Mouse (Mus musculus) testis, postnatal 10 days (tissue): ENCODE measurements around the gene Cpa1.

ENCODE experiments used
- DNase-seq: peaks from one replicate; pipeline ENCODE4 v3.0.0; 2021; ENCODE audit warnings: low spot score

Cpa1 gene

DNA sequence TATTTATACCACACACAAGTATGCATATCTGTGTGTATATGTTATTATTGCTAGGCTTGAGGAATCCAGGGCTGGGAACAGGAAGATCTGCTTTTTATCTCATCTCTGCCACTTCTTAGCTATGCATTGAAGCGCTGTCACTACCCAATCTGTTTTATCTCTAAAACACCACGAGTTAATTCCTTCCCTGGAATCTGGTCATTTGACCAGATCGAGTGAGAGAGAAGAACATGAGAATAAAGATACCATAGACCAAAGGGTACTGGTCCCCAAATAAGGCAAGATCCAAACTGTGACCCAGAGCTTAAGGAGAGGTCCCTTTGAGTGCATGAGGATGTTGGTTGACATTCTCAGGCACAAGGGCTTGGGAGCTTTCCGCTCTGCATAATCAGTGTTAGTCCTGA is 17.0 kb upstream of the Cpa1 start:
- DNase-seq = no peak

- no peak for DNase-seq
These were observed 14.3 kb upstream of the Cpa1 start for GRCm38 (mm10) chr6:30624763-30625162.

GRCm38 (mm10) chr6:30628152-30628551 is 10.9 kb upstream of the Cpa1 start:
- DNase-seq = no peak

GRCm38 (mm10) chr6:30629989-30630388 is 9.0 kb upstream of the Cpa1 start:
- DNase-seq = no peak

DNA sequence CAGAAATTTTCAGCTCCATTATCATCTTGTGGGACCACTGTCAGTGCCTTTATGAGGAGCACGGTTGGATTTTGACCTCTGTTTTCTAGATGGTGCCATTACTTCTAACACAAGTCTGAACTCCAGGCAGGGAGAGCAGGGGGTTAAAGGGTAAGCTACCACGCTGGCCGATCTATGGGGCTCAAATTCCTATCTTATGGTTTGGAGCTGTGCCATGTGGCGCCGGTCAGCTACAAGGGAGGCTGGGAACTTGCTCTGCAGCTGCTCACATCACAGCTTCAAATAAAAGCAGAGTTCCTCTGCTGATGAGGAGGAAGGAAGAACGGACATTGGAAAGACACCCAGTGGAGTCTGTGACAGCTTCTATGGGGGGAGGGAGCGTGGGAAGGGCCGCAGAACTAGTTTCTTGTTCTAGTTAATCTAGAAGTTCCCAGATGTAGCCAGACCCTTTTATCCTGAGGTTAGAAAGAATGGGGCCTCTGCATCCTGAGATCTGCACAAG is 3.6 kb upstream of the Cpa1 start:
- no peak for DNase-seq

DNA sequence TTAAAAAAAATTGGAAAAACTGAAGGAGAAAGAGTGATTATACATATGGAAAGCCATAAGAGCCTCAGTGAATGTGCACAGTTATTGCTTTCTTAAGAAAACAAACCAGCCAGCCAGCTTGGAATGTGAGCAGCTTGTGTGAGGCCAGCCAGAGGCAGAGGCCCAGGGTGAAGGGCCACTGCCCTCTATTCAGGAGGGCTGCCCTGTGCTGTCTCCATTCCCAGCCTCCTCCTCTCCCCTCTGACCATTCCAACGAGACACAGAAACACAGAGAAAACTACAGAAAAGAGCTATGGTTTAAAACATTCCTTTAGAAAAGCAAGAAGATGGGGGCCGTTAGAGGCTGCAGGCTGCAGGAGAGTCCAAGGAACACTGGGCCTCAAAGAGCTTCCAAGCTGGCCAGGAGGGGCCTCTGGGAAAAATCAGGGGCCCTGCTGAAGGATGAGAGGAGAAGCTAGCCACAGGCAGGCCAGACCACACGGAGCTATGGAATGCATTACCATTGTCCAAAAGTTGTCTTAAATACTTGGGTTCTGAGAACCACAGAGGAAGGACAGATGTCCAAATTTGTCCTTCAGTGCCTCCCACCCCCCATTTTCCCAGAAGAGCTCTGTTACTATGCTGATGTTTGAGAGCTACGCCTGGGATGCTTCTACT is 2.7 kb upstream of the Cpa1 start:
- DNase-seq = no peak

- DNase-seq = no peak
These were observed 4.9 kb downstream of the Cpa1 start for GRCm38 (mm10) chr6:30643694-30644460.

DNA sequence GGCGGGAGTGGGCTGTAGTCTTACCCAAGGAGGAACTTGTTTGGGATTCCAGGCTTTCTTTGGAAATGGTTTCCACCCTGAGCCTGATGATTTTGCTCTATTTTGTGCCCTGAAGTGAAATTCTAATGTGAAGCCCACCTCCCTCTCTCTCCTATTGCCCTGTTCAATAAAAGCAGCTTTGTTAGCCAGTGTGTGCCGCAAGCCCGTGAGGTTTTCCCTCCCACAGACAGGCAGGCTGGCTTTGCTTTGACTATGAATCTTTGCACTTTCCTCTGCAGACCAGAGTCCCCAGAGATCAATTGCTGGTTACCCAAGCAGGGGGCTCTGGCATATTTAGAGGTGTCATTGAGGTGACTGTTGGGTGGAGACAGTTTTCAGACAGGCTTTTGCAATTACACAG is 5.4 kb downstream of the Cpa1 start:
- no peak for DNase-seq

DNA sequence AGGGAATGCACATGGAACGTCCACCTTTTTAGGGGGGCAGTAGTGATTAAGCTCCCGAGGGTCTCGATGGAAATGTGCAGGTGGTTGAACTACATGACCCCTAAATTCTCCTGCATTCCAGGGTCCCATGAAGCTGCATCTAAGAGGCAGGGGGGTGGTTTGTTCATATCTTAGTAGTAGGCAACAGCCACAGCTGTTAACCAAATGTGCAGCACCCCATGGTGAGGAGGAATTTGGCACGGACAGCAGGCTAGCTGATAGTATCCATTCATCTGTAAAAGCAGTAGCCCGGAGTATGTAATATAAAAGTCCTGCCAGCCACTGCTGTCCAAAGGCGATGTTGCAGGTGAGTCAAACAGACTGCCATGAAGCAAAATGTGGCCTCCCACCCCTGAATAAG is 6.4 kb downstream of the Cpa1 start:
- DNase-seq = no peak

DNA sequence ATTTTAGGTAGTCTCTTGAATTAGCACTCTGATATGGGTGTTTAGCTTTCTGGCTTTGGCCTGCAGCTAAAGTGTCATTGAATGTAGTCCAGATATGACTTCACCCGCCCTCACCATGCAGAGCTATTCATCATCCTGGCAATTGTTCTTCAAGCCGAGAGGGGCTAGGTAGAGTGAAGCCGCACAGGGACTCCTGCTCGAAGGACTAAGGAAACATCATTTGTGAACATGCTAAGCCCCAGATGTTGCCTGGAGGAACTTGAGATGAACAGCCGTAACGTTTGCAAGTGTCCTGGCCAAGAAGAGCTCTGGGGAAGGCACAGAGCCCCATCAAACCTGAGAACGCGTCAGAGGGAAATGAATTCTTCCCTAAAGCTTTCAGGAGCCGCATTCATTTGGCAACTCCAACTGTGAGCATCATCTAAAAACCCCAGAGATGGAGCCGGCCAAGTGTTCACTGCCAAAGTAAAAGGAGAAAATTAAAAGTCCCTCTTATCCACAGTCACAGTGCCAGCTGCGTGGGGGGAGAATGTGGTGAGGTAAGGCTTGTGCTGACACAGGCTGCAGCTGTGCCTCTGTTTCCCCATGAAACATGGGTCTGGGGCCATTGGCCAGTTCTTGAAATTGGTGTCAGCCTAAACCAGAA is 10.8 kb downstream of the Cpa1 start:
- no peak for DNase-seq

- no peak for DNase-seq
These were observed 13.6 kb downstream of the Cpa1 start for GRCm38 (mm10) chr6:30652425-30653188.

DNA sequence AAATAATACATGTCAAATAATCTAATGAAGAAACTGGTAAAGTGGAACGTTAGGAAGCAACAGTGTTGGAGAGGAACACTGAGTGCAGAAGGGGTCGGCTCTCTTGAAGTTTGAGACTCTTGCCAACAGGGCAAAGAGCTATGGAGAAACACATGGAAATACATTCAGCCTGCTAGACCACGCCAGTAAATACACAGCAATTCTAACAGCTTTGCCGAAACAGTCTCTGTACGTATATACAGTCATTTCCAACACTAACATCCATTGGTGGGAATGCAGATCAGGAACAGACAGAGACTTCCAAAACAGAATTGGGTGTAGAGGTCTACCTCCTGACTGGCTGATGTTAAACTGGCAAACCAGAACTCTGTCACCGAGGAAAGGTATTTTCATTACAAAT is 14.5 kb downstream of the Cpa1 start:
- DNase-seq = no peak

DNA sequence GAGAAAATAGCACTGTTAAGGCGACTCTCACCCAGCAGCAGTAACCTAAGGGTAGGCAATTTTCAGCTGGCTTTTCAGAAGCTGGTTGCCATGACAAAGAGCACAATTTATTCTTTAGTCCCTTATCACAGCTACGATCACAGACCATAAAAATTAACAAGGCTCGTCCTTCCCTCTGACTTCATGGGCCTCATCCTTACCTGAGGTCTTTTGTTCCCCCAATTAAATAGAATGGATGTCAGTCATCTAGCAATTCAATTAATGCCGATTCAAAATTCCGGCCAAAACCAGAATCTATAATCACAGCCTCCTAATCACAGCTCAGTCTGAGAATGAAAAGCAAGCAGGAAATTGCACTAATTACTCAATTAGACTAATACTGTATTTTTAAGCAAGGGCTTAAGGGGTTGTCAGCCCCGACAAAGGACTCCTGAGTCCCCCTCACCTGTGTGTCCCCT is 15.4 kb downstream of the Cpa1 start:
- DNase-seq = no peak

DNA sequence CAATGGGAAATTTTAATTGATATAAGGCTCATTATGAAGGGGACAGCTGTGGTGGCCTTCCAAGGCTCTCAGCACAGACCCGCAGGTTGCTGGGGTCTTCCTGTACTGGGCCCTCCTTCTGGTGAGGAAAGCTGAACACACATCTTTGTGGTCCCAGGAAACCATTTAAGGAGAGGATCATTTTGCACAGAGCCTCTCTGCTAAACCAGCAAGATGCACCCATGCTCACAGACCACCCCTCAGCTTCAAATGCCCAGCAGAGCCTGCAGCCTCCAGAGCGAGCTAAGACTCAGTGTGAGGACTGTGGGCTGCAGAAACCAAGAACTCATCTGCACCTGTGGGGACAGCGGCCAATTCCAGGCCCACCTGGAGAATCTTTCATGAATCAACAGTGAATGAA is 15.9 kb downstream of the Cpa1 start:
- DNase-seq = no peak

GRCm38 (mm10) chr6:30657279-30657678 is 18.3 kb downstream of the Cpa1 start:
- DNase-seq = no peak

DNA sequence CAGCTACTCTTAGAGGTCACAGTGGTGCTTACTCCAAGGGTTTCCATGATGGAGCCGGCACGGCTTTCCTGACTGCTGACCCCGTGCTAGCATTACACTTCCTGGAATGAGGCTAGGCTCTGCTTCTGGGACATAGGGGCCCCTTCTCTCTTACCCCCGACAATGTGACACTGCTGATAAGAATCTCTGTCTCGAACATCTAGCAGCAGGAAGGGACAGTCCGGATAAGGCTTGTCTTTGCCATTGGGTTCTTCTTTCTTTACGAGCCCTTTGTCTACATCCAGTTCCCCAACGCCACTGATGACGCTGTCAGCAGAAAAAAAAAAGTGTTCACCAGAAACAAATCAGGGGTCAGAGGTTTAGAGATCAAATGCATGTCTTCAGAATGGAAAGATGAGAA is 19.6 kb downstream of the Cpa1 start:
- DNase-seq = no peak

GRCm38 (mm10) chr6:30664776-30665175 is 25.8 kb downstream of the Cpa1 start:
- no peak for DNase-seq

DNA sequence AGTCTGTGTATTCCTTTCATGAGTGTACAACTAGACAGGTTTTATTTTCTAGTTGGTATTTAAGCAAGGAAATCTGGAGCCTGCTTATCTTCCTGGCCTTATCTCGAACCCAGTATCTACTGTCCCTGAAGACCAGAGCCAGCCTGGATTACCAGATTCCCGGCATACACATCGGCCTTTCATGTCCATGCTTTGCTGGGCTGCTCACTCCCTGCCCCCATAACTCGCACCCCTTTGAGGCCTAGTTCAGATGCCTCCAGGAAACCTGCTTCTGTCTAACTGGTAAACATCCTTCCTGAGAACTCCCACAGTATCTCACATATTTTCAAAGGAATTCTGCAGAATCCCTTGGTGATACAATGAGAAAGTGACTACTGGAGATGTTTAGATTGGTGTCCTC is 26.3 kb downstream of the Cpa1 start:
- no peak for DNase-seq

DNA sequence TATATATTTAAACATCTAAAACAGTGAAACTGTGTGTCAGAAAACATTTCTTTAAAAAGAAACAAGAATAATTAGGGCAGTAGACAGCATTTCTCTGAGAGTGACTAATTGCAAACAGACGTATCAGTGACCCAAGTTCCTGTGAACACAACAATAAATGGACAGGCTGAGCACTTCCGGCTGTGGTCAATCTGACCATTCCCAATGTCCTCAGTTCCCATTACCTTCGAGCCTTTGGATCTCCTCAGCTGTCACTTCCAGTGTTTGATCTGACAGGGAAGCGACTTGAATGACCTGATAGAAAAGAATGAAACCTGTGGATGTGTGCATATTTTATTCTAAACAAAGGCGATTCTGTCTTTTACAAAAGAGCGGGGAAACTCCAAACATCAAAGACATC is 27.0 kb downstream of the Cpa1 start:
- DNase-seq = no peak

DNA sequence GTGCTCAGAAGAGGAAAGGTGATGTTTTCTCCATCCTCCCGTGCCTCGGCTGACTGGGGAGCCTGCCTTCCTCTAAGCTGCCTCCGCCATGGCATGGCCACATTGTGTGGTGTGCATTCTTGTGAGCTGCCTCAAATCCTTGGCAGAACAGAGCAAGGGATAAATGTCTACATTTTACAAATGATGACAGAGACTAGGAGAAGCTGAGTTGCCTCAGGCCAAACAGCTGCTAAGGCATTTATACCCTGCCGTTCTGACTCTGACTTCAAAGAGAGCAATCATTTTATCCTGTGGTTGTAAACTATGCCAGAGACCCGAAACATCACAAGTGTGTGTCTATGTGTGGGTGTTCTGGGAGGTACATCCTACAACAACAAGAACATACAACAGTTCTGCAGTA is 28.6 kb downstream of the Cpa1 start:
- no peak for DNase-seq

DNA sequence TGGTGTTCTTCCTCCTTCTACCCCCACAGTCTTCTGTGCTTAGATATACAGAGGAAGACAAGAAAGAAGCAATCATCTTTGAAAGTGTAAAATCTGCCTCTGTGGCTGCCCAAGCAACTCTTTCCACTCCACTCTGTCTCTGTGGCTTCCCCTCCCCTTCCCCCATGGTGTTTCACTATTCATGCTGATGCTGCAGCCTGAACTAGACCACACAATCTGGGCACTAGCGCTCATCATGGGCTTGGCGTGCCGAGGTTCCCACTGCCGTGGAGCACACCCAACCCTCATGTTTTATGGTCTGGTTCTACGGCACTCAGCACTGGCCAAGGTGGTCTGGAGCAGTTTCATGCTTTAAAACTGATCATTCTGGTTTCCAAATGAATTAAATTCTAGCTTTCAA is 32.7 kb downstream of the Cpa1 start:
- no peak for DNase-seq
